Mouse (Mus musculus): ENCODE measurements around the gene Mesd. TPM values are rescaled to one million over a fixed set of nuclear protein-coding genes. Genes with fewer than 3 reads are reported as not detected.

Mesd gene
- total and polyA plus RNA-seq, 2 experiments from 2014 or later, result 54.8 to 58.0 TPM

DNA sequence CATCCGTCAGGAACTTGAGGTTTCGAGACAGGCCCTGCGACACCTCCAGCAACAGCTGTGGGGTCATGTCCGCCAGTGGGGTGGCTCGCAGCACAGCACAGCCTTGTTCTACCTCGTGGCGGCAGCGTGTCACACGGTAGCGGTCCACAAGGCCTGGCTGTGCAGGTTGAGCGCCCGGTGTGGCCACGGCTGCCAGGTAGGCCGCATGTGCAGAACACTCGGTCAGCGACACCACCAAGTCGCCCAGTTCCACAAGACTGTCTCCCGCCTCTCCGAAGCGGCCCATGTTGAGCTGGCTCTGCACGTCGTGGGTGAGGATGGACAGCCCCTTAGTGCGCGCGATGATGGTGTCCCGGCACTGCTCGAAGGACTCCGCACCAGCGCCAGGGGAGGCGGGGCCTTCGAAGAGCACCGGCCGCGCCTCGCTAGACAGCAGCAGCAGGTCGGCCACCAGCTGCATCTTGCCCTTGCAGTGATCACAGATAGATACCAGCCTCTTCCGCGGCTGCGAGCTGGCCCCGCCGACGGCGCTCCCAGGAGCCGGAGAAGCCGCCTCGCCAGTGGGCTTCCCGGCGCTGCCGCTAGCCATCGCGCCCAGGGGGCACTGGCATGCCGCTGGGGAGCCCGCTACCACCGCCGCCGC is 1.5 kb upstream of the Mesd start:
- peak overlapping the region; percentile 93 for H3K4me2 ChIP-seq (ENCODE audit: low read depth, low read length)
- WGBS, result 15% methylated on average over 52 of the region's 56 CpGs
- H3K4me3 ChIP-seq (ENCODE audit: low read depth, low read length), result peak overlapping the region; percentile 87
- H3K36me3 ChIP-seq (replicated peaks; ENCODE audit: control insufficient read depth, insufficient read depth, low read length), result 0 out of 2 replicates have a peak, but pooled peaks cover 5% of the 10 kb centered on the region
- ATAC-seq (ENCODE audit: insufficient read depth, low read depth), result peak; percentile 21; the same call in 1 of the 2 replicates
- peak overlapping the region; percentile 93 for H3K9ac ChIP-seq (replicated peaks; ENCODE audit: low read depth, low read length)
- H3K9me3 ChIP-seq (replicated peaks; ENCODE audit: control insufficient read depth, low read length), result no peaks in the 10 kb centered on the region
- peaks cover 27% of the 10 kb centered on the region for H3K4me1 ChIP-seq (ENCODE audit: control insufficient read depth, insufficient read depth)
- peak; percentile 50 for DNase-seq (ENCODE audit: low spot score)
- TF ChIP-seq EP300 (IDR thresholded peaks at IDR 0.05; ENCODE audit: low read depth) (no peak), CTCF (IDR thresholded peaks at IDR 0.05; ENCODE audit: low read depth) (no peak)
- H3K27me3 ChIP-seq (ENCODE audit: control insufficient read depth, insufficient read depth, low read length), result no peaks in the 10 kb centered on the region
- peak overlapping the region; percentile 90 for H3K27ac ChIP-seq (ENCODE audit: low read depth)

DNA sequence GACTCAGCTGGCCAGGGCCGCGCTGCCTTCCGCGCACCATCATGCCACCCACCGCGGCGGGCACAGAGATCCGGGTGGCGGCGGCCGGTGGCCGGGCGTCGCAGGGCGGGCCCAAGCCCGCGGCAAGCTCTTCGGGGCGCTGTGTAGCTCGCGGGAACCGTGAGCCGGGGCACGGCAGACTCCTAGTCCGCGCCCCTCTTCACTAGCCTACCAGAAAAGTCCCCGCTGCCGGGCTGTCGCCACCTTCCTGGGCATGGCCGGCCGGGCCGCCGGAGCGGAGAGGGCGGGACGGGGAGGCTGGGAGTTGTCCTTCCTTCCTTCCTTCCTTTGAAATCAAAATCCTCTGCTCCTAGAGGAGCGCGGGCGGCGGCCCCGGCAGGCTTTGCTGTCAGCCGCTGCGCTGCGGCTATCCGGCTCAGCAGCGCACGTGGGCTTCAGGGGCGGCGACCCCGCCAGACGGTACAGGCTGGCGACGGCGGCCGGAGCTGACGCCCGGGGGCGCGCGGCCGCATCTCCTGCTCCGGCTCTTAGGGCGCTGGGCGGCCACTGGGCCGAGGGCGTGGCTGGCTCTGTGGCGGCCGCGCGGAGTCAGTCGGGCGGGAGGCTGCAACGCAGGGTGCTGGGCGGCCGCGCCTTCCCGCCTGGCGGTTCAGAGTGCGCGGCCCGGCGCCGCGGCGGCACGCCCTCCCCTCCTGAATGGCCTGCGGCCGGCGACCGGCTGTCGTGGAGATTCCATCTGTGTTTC is 818 bp upstream of the Mesd start:
- peak; percentile 79 for ATAC-seq (ENCODE audit: insufficient read depth, low read depth)
- Histone ChIP-seq H3K4me1 (ENCODE audit: control insufficient read depth, insufficient read depth) (peaks cover 27% of the 10 kb centered on the region), H3K36me3 (replicated peaks; ENCODE audit: control insufficient read depth, insufficient read depth, low read length) (no peaks in the 10 kb centered on the region), H3K27ac (ENCODE audit: low read depth) (peak overlapping the region; percentile 90), H3K4me2 (ENCODE audit: low read depth, low read length) (peak overlapping the region; percentile 93), H3K27me3 (ENCODE audit: control insufficient read depth, insufficient read depth, low read length) (no peaks in the 10 kb centered on the region), H3K9ac (replicated peaks; ENCODE audit: low read depth, low read length) (peak overlapping the region; percentile 93), H3K9me3 (replicated peaks; ENCODE audit: control insufficient read depth, low read length) (no peaks in the 10 kb centered on the region), H3K4me3 (ENCODE audit: low read depth, low read length) (peak overlapping the region; percentile 87)
- DNase-seq (ENCODE audit: low spot score), result peak; percentile 72
- TF ChIP-seq EP300 (IDR thresholded peaks at IDR 0.05; ENCODE audit: low read depth) (no peak), CTCF (IDR thresholded peaks at IDR 0.05; ENCODE audit: low read depth) (no peak)
- under 1% methylated on average over 82 of the region's 91 CpGs for WGBS

DNA sequence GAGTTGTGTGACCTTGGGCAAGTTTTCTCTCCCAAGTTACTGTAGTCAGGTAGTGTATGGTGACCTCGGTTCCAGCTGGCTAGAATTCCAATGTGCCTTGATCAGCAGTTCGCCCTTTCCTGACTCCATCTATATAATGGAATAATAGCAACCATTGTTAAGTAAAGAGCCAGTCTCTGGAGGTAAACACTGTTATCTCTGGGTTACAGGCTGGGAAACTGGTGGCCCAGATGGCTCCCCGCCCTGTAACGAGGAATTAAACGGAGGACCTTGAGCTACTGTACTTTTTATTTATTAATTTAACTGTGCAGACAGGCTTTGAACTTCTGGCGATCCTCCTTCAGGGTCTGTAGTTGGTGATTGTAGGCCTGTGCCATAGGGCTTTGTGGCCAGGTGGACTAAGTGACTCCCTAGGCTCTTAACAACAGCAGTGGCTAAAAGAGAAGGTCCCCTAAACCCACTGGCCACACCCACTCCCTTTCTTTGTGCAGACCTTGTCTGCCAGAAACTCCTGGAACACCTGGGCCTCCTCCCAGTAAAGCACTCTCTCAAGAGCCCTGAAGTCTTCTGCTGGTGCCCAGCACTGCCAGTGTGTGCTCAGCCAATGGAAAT is 761 bp downstream of the Mesd start:
- H3K27ac ChIP-seq (ENCODE audit: low read depth), result peak overlapping the region; percentile 90
- H3K27me3 ChIP-seq (ENCODE audit: control insufficient read depth, insufficient read depth, low read length), result no peaks in the 10 kb centered on the region
- H3K9ac ChIP-seq (replicated peaks; ENCODE audit: low read depth, low read length), result peak overlapping the region; percentile 93
- TF ChIP-seq EP300 (IDR thresholded peaks at IDR 0.05; ENCODE audit: low read depth) (no peak), CTCF (IDR thresholded peaks at IDR 0.05; ENCODE audit: low read depth) (no peak)
- H3K4me3 ChIP-seq (ENCODE audit: low read depth, low read length), result peak overlapping the region; percentile 87
- peaks cover 16% of the 10 kb centered on the region for H3K4me1 ChIP-seq (ENCODE audit: control insufficient read depth, insufficient read depth)
- H3K36me3 ChIP-seq (replicated peaks; ENCODE audit: control insufficient read depth, insufficient read depth, low read length), result no peaks in the 10 kb centered on the region
- peak overlapping the region; percentile 93 for H3K4me2 ChIP-seq (ENCODE audit: low read depth, low read length)
- 28% methylated on average over 6 of the region's 6 CpGs for WGBS
- ATAC-seq (ENCODE audit: insufficient read depth, low read depth) (no peak), DNase-seq (ENCODE audit: low spot score) (peak; percentile 38)
- no peaks in the 10 kb centered on the region for H3K9me3 ChIP-seq (replicated peaks; ENCODE audit: control insufficient read depth, low read length)

DNA sequence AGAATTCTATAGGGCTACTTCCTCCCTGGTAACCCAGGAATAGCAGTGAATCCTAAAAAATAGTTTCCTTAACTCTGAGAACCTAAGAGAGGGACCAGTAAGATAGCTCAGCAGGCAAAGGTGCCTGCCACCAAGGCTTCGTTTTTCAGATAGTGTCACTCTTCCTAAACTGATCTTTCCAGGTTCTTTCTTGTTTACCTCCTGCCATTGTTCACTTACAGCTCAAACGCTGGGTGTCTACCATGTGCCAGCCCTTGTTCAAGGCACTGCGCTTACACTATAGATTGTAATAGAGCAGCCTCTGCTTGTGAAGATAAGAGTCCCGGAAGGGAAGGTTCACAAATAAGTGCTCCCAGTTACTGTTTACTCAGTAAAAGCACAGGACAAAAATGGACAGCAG is 1.6 kb downstream of the Mesd start:
- Histone ChIP-seq H3K9me3 (replicated peaks; ENCODE audit: control insufficient read depth, low read length) (no peaks in the 10 kb centered on the region), H3K4me2 (ENCODE audit: low read depth, low read length) (no peak overlapping the region), H3K27ac (ENCODE audit: low read depth) (peak overlapping the region; percentile 90; the same call in 1 of the 2 replicates), H3K9ac (replicated peaks; ENCODE audit: low read depth, low read length) (no peak overlapping the region), H3K36me3 (replicated peaks; ENCODE audit: control insufficient read depth, insufficient read depth, low read length) (no peaks in the 10 kb centered on the region), H3K27me3 (ENCODE audit: control insufficient read depth, insufficient read depth, low read length) (no peaks in the 10 kb centered on the region), H3K4me1 (ENCODE audit: control insufficient read depth, insufficient read depth) (0 out of 2 replicates have a peak, but pooled peaks cover 14% of the 10 kb centered on the region), H3K4me3 (ENCODE audit: low read depth, low read length) (no peak overlapping the region)
- ATAC-seq (ENCODE audit: insufficient read depth, low read depth) (no peak), DNase-seq (ENCODE audit: low spot score) (no peak)
- 69% methylated on average over 4 of the region's 4 CpGs for WGBS
- TF ChIP-seq CTCF (IDR thresholded peaks at IDR 0.05; ENCODE audit: low read depth), result no peak
- no peak for TF ChIP-seq EP300 (IDR thresholded peaks at IDR 0.05; ENCODE audit: low read depth)

DNA sequence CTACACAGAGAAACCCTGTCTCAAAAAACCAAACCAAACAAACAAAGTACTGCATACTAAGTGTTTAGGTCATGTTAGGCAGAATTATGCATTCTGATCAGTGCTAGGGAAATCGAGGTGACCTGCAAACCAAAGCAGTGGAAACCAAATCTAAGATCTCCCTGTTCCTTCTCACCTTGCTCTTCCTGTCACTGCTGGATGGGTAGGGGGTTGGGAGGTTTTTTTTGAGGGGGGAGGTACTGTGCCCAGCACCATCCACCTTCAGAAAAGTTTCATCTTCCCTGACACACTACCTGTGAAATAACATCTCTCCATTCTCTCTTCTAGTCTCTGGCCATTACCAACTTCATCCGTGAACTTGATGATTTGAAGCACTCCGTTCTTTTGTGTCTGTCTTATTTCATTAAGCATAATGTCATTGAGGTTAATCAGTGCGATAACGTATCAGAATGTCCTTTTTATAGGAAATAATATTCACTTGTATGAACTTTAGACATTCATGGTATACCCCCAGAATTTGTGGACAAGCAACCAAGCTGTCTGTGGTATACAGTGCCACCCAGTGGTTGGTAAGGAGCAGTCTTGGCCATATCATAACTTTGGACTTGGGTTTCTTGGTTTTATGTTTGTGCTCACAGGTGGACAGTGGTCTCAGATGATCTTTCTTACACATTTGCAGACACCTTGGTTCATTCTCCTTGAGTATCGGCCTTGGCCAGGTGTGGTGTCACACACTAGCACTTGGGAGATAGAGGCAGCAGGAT is 2.3 kb downstream of the Mesd start:
- 90% methylated on average over 6 of the region's 6 CpGs for WGBS
- ATAC-seq (ENCODE audit: insufficient read depth, low read depth) (no peak), DNase-seq (ENCODE audit: low spot score) (no peak)
- no peaks in the 10 kb centered on the region for H3K27me3 ChIP-seq (ENCODE audit: control insufficient read depth, insufficient read depth, low read length)
- H3K27ac ChIP-seq (ENCODE audit: low read depth), result no peak overlapping the region
- H3K9ac ChIP-seq (replicated peaks; ENCODE audit: low read depth, low read length), result no peak overlapping the region
- H3K9me3 ChIP-seq (replicated peaks; ENCODE audit: control insufficient read depth, low read length), result no peaks in the 10 kb centered on the region
- H3K4me3 ChIP-seq (ENCODE audit: low read depth, low read length), result no peak overlapping the region
- no peak overlapping the region for H3K4me2 ChIP-seq (ENCODE audit: low read depth, low read length)
- TF ChIP-seq EP300 (IDR thresholded peaks at IDR 0.05; ENCODE audit: low read depth), result no peak
- TF ChIP-seq CTCF (IDR thresholded peaks at IDR 0.05; ENCODE audit: low read depth), result peak; percentile 61
- 0 out of 2 replicates have a peak, but pooled peaks cover 10% of the 10 kb centered on the region for H3K4me1 ChIP-seq (ENCODE audit: control insufficient read depth, insufficient read depth)
- no peaks in the 10 kb centered on the region for H3K36me3 ChIP-seq (replicated peaks; ENCODE audit: control insufficient read depth, insufficient read depth, low read length)
